Mouse (Mus musculus): ENCODE measurements around the gene Ruvbl1.

DNA sequence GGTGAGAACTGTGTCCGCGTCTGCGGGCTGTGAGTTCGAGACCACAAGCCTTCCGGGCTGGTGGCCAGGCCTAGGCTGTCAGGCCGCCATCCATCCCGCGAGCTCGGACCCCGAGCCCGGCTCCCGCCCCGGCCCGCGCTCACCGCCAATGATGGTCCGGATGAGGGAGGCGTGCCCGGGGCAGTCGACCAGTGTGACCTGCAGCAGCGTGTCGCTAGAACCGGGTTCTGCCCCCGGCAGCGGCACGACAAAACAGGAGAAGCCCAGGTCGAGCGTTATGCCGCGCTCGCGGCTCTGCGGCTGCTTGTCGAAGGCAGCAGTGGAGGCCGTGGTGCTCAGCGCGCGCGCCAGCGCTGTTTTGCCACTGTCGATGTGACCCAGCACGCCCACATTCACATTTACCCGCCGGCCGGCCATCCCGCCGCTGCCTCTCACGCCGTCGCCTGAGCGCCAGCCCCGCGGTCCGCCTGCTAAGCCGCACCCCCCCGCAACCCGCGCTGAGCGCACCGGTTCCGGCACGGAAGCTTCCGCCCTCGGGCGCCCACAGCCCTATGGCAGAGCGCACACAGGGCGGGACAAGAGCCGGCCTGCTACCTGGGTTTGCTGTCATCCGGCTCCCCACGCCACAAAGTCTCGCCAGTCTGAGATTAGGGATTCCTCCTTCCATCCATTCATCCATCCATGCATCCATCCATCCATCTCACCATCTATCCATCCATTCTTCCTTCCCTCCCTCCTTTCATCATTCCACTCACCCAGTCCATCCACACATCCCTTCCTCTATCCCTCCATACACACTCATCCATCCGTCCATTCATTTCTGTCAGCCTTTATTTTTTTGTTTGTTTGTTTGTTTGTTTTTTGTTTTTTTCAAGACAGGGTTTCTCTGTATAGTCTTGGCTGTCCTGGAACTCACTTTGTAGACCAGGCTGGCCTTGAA lies 18.9 kb upstream of the Ruvbl1 start, which contains the start of gene Eefsec:
- TF ChIP-seq GATA1 (IDR thresholded peaks at IDR 0.05; ENCODE audit: low read length) (no peak), TAL1 (IDR thresholded peaks at IDR 0.05; ENCODE audit: low read length) (no peak)

Measured in erythroblast, embryonic 14.5 days (primary cell).